Comparison of ENCODE assay signal across 8 mouse cellular contexts in the genomic region with DNA sequence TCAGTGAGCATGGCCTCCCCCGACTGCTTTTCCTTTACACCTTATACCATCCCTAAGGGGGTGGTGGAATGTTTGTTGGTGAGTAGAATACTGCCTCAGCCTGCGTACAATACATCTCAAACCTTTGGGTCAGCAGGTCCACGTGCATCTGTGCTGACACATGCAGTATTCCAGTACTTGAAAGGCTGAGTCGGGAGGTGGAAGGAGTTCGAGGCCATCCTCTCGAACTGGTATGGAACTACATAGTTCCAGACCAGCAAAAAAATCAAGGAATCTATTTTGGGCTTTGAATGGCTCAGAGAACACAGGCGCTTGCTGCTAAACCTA. TPM values are rescaled to one million over a fixed set of nuclear protein-coding genes. Genes with fewer than 3 reads are reported as not detected.
DNase-seq lines count a peak whose midpoint lies in the region; ATAC-seq and TF ChIP-seq lines count a peak whose summit lies in the region.

No protein-coding gene starts in this region.

- no peaks in the 10 kb centered on the region for H3K9me3 ChIP-seq in embryonic facial prominence, embryonic 13.5 days
- H3K9me3 ChIP-seq in limb, embryonic 10.5 days (replicated peaks) = no peaks in the 10 kb centered on the region
- H3K9me3 ChIP-seq in neural tube, embryonic 13.5 days = no peaks in the 10 kb centered on the region

- H3K4me3 ChIP-seq in layer of hippocampus, adult 2 months = peak overlapping the region; percentile 71
- peak overlapping the region; percentile 61 for H3K4me3 ChIP-seq in embryonic facial prominence, embryonic 13.5 days
- H3K4me3 ChIP-seq in limb, embryonic 10.5 days = peak overlapping the region; percentile 75
- peak overlapping the region; percentile 63 for H3K4me3 ChIP-seq in neural tube, embryonic 13.5 days

- H3K9ac ChIP-seq in embryonic facial prominence, embryonic 13.5 days = peak overlapping the region; percentile 79
- peak overlapping the region; percentile 78 for H3K9ac ChIP-seq in neural tube, embryonic 13.5 days

- peak; percentile 6; the same call in 1 of the 2 replicates for ATAC-seq in embryonic facial prominence, embryonic 13.5 days (ENCODE audit: insufficient number of reproducible peaks, insufficient read depth, low FRiP score, low TSS enrichment, low read depth)
- peak; percentile 30 for ATAC-seq in neural tube, embryonic 13.5 days (ENCODE audit: low read depth)

- H3K4me1 ChIP-seq in embryonic facial prominence, embryonic 13.5 days = peaks cover 15% of the 10 kb centered on the region
- H3K4me1 ChIP-seq in limb, embryonic 10.5 days = peaks cover 16% of the 10 kb centered on the region
- peaks cover 19% of the 10 kb centered on the region for H3K4me1 ChIP-seq in neural tube, embryonic 13.5 days (replicated peaks)

- H3K27me3 ChIP-seq in embryonic facial prominence, embryonic 13.5 days = no peaks in the 10 kb centered on the region
- no peaks in the 10 kb centered on the region for H3K27me3 ChIP-seq in limb, embryonic 10.5 days (ENCODE audit: low read depth, poor library complexity, severe bottlenecking)
- H3K27me3 ChIP-seq in neural tube, embryonic 13.5 days = no peaks in the 10 kb centered on the region

- no peak for TF ChIP-seq CTCF in layer of hippocampus, adult 2 months (conservative IDR thresholded peaks at IDR 0.05)

- peaks cover 35% of the 10 kb centered on the region for H3K36me3 ChIP-seq in embryonic facial prominence, embryonic 13.5 days
- peaks cover 36% of the 10 kb centered on the region for H3K36me3 ChIP-seq in limb, embryonic 10.5 days
- H3K36me3 ChIP-seq in neural tube, embryonic 13.5 days = peaks cover 31% of the 10 kb centered on the region

- WGBS in embryonic facial prominence, embryonic 13.5 days = 4% methylated on average over 7 of the region's 7 CpGs
- WGBS in limb, embryonic 10.5 days = 7% methylated on average over 7 of the region's 7 CpGs
- WGBS in neural tube, embryonic 13.5 days = 7% methylated on average over 7 of the region's 7 CpGs

- peak overlapping the region; percentile 76 for H3K4me2 ChIP-seq in embryonic facial prominence, embryonic 13.5 days
- peak overlapping the region; percentile 66 for H3K4me2 ChIP-seq in neural tube, embryonic 13.5 days

- no peak for DNase-seq in layer of hippocampus, adult 2 months (ENCODE audit: low spot score in 2 of 2)
- DNase-seq in layer of hippocampus, adult 9-11 months = no peak
- no peak for DNase-seq in limb, embryonic 10.5 days (ENCODE audit: low spot score)
- DNase-seq in cerebellum, postnatal 4 days (ENCODE audit: low spot score in 2 of 2) = no peak
- DNase-seq in adrenal gland, postnatal 25 days = no peak
- DNase-seq in lung, postnatal 36 days = no peak

- H3K27ac ChIP-seq in layer of hippocampus, adult 2 months = peak overlapping the region; percentile 98
- peak overlapping the region; percentile 91 for H3K27ac ChIP-seq in embryonic facial prominence, embryonic 13.5 days
- H3K27ac ChIP-seq in limb, embryonic 10.5 days = peak overlapping the region; percentile 91
- peak overlapping the region; percentile 93 for H3K27ac ChIP-seq in neural tube, embryonic 13.5 days (replicated peaks)

RNA-seq across cellular contexts. Expression of a gene that starts 0.6 kb away (rescaled TPM):
- total RNA-seq in layer of hippocampus, adult 2 months (2021) = 10 to 100 TPM; 13.5 to 15.5 TPM
- 112 and 123 TPM in 2 replicates for polyA plus RNA-seq in embryonic facial prominence, embryonic 13.5 days (2015; fragmentation: Nextera tagmentation; extraction: Ambion mirVana)
- polyA plus RNA-seq in limb, embryonic 10.5 days (2016; fragmentation: Nextera tagmentation; extraction: Ambion mirVana) = 130 and 137 TPM in 2 replicates
- 52.8 and 53.9 TPM in 2 replicates for polyA plus RNA-seq in neural tube, embryonic 13.5 days (2015; fragmentation: Nextera tagmentation; extraction: Ambion mirVana)
- total RNA-seq in adrenal gland, postnatal 25 days (2021) = 26.8 and 37.1 TPM in 2 replicates

RNA-seq across cellular contexts. Expression of a gene that starts 15.3 kb away (rescaled TPM):
- under 1 TPM; 0.27 to 0.44 TPM for total RNA-seq in layer of hippocampus, adult 2 months (2021)
- 6.2 and 7.3 TPM in 2 replicates for polyA plus RNA-seq in embryonic facial prominence, embryonic 13.5 days (2015; fragmentation: Nextera tagmentation; extraction: Ambion mirVana)
- 3.6 and 4.3 TPM in 2 replicates for polyA plus RNA-seq in limb, embryonic 10.5 days (2016; fragmentation: Nextera tagmentation; extraction: Ambion mirVana)
- 2.9 and 4.2 TPM in 2 replicates for polyA plus RNA-seq in neural tube, embryonic 13.5 days (2015; fragmentation: Nextera tagmentation; extraction: Ambion mirVana)
- 1.3 TPM in 1 of 2 replicates, not detected in the other for total RNA-seq in adrenal gland, postnatal 25 days (2021)

RNA-seq across cellular contexts. Expression of a gene that starts 36.0 kb away (rescaled TPM):
- 10 to 100 TPM; 75.9 to 85.6 TPM for total RNA-seq in layer of hippocampus, adult 2 months (2021)
- polyA plus RNA-seq in embryonic facial prominence, embryonic 13.5 days (2015; fragmentation: Nextera tagmentation; extraction: Ambion mirVana) = 46.2 and 47.1 TPM in 2 replicates
- polyA plus RNA-seq in limb, embryonic 10.5 days (2016; fragmentation: Nextera tagmentation; extraction: Ambion mirVana) = 85.8 and 100 TPM in 2 replicates
- polyA plus RNA-seq in neural tube, embryonic 13.5 days (2015; fragmentation: Nextera tagmentation; extraction: Ambion mirVana) = 43.8 and 45.8 TPM in 2 replicates
- total RNA-seq in adrenal gland, postnatal 25 days (2021) = 45.6 and 54.0 TPM in 2 replicates
